Mouse (Mus musculus): Measurements from ENCODE around the gene Agpat4.

The Agpat4 gene

DNA sequence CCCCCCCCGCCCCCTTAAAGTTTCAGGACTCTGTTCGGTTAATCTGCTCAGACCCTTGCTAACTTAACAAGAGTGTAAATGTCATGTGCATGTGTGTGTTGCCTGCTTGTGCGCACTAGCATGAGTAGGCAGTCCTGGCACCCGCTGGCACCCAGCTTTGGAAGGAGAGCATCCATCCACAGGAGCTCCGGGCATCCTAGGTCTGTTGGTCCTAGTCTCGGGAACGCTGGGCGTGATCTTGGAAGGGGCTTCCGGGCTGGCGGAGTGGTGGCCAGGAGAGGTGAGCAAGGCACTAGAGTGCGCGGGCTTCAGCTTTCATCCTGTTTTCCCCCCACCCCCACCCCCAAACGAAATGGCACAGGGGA lies at the start of gene Agpat4:
Gene Agpat4 (plus strand): TSS at position 144 of the 365 bp plus-strand sequence.
- no peak for DNase-seq (ENCODE audit: low spot score in 2 of 2)

DNA sequence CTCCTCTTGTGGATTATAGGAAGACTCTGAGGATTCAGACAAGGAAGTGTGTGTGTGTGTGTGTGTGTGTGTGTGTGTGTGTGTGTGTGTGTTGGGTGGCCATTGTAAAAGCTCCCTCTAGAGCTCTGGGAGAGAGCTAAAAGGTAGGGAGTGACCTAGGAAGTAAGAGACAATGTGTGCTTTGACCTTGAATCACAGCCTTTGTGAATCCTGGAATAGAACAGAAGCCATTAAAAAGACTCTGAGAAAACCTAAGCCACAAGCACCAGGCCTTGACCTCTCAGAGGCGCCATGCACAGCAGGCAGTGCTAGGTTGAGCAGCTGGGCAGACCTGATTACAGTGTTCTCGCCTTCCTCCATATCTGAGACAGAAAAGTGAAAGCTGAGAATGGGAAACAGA lies 41.7 kb upstream of the Agpat4 start:
- no peak for DNase-seq (ENCODE audit: low spot score in 2 of 2)

DNA sequence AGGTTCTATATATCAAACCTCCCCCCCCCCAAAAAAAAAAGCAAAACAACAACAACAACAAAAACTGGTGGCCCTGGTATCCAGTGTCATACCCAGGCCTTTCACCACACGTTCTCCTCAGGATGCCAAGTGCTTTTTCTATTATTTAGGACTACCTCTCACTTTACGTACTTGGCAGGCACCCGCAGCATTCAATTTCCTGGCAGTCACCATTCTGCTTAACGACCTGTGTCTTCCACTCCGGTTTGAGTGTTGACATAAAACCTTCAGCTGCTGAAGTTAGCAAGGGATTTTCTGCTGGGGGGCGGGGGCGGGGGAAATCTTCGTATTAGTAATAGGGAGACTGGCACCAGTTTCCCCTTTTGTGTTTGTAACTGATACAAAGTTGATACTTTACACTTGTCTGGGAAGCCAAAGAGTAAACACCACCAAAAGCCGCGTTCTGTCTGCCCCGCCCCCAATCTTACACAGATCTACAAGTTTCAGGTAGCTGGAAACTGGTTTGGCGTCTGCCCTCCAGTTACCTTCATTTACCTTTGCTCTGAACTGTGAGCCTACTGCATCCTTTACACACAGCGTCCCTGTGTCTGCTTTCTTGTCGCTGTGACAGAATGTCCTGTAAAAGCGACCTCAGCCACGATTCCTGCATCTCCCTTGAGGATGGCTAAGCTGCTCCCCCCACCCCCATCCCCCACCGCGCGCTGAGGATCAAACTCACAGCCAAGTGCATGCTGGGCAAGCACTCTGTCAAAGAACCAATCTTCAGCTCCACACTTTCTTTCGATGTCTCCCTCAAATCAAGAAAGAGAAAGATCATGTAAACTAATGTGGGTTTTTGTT lies 37.6 kb upstream of the Agpat4 start:
- DNase-seq (ENCODE audit: low spot score in 2 of 2), result no peak

DNA sequence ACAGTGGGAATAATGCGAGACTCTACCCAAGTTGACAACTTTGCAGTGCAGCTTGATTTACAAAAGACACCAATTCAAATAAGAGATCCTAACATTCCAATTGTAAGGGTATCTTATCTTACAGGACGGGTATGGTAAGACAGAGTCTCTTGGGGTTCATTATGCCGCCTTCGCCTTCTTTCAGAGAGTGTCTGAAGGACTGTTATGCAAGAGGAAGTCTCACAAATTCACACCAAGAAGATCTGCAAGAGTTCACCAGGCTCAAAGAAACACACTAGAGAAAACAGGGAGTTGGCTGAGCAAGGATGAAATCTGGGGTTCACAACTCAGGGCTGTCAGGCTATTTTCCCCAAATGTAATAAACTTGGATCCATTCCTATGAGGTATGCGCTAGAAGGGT lies 36.3 kb upstream of the Agpat4 start:
- no peak for DNase-seq (ENCODE audit: low spot score in 2 of 2)

DNA sequence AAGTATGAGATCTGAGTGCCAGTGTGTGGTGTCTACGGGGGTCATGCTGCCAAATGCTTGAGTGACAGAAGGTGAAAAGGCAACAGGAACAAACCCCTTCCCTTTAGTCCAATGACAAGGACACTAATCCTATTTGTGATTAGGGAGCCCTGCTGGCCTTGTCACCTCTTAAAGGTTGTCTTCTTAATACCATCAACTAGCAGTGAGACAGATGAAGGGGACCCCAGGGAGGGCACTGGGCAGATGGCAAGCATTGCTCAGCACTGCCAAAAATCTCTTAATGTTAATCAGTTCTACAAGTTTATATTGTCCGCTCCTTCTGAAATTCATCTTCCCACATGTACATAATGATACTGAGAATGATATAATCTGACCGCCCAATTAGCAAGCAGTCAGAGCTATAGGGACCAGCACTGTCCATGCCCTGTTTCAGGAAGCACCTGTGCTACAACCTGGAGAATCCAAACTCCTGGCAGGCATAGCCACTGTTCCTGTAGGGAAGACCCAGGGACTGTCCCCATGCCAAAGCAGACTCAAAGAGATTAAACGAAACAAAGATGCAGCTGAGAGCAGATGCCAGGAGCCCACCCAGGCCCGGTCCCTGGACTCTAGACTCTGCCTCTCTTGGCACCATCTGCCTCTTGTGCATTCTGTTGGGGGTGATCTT lies 28.1 kb upstream of the Agpat4 start:
- no peak for DNase-seq (ENCODE audit: low spot score in 2 of 2)

DNA sequence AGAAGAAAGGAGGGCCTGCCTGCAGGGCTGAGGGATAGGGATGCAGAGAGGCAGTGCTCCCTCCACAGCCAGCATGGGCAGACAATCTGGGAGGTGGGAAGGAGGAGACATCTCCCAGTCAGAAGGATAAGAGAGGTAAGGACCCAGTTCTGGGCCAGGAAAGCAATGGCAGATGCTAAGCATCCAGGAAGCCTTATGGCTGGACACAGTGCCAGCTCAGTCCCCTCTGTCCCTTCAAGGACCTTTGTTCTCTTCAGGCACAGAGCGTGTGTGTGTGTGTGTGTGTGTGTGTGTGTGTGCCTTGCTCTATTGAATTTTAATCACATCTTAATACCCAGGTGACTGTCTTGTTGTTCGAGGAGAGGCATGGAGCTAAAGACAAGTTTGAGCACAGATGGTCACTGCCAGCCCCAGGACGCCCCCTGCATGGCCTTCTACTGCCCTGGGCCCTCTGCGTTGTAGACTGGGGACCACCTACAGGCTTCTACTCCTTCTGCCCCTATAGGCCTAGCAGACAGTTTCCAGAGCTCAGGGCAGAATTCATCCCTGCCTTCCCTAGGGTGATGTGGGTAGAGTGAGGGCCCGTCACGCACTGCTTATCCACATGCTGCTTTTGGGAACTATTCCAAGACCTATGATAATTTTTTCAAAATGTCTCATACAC lies 25.5 kb upstream of the Agpat4 start:
- DNase-seq (ENCODE audit: low spot score in 2 of 2), result no peak

DNA sequence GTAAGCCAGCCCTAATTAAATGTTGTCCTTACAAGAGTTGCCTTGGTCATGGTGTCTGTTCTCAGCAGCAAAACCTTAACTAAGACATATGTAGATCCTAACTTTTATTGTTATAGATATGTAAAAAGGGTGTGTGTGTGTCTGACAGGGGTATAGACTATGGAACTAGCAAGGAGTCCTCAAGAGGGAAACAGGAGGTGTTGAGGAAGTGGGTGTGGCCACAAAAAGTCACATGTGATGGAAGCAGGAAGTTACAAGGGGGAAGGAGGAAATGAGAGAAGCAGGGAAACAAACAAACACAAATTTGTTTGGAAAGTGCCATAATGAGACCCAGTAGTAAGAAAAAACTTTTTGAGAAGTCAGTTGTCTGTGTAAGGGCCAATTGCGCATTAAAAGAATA lies 24.5 kb upstream of the Agpat4 start:
- no peak for DNase-seq (ENCODE audit: low spot score in 2 of 2)

DNA sequence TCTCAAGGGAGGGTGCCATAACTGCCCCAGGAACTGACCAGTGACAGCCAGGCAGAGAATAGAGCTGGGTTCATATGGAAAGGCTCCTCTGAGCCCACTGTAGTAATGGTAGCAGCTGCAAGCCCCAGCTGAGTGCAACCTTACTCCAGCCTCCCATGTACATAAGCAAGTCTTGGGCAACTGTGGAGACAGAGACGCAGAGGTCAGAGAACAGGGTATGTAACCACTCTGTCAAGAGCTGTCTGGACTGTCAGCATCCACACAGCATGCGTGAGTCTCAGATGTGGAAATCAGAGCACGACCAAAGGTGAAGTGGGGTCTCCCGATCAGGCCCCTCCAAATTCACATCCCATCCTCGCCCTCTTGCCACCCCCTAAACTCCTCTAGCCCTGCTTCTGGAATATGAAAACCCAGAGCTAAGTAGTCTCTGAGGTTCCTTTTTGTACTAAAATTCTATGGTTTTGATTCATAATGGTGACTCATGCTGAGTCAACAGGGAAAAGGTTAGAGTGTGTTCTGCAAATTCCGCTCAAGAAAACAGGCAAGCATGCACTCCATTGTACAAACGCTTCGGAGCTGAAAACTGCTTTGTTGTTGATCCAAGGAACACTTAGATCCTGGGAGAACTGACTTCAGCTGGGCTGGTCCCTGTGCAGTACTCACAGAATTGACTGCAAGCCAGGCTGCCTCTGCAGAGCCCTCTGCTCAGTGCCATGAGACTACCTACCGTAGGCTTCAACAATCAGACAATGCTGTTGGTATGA lies 23.5 kb upstream of the Agpat4 start:
- peak in 1 of 2 experiments; percentile 8 for DNase-seq (ENCODE audit: low spot score in 2 of 2)

DNA sequence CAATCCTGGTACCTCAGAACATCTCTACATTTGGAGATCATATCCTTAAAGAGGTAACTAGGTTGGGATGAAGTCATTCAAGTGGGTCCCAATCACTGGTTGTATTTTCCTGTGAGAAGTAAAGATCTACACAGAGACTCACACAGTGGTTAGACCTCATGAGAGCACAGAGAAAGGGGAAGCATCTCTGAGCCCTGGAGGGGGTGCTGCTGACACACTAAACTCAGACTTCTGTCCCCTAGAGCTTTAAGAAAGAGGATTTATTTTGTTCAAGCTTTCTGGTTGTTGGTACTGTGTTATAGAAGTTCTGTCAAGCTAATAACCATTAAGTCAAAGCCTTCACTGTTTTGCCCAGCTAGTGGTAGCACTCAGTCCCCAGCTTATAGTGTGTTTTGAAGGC lies 19.1 kb upstream of the Agpat4 start:
- no peak for DNase-seq (ENCODE audit: low spot score in 2 of 2)

DNA sequence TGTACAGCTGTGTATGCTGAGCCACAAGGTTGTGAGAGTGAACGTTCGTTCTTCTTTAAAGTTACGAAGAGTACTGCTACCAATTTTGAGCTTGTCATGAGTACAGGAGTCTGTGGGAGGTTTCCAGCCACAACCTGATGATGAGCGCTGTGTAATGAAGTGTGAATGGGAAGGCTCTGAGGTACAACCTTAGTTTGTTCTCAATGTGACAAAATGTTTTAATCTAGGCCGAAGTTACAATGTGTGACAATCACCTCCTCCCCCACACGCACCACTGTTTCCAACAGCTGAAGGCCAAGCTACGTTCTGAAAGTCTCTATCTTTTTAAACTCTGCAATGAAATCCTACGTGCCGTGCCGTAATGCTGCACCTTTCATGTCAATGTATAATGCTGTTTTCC lies 16.2 kb upstream of the Agpat4 start:
- no peak for DNase-seq (ENCODE audit: low spot score in 2 of 2)

DNA sequence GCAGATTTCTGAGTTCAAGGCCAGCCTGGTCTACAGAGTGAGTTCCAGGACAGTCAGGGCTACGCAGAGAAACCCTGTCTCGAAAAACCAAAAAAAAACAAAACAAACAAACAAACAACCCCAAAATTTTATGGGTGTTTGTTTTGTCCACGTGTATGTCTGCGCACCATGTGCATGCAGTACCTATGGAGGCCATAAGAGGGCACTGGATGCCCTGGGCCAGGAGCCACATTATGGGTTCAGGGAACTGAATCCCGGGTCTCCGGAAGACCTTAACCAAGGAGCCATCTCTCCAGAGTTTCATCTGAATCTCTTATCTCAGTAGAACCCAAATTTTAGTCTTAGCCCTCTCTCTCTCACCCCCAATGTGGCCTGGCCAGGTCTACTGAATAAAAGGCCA lies 14.7 kb upstream of the Agpat4 start:
- no peak for DNase-seq (ENCODE audit: low spot score in 2 of 2)

DNA sequence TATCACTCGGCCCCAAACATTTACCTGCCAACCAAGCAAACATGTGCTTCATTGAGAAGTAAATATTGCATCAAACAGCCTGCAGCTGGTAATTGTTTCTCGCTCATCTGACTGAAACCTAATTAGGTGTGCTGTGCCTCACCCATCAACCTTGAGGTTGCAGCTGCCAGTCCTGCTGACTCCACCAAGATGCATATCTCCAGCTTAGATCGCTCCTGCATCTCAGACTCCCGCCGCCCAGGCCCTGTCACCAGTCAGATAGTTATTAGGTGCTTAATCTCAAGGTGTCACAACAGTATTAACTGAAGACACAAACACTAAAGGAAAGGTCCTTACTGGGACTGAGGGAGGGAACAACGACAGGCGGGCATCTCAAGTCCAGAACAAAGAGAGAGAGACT lies 14.3 kb upstream of the Agpat4 start:
- no peak for DNase-seq (ENCODE audit: low spot score in 2 of 2)

DNA sequence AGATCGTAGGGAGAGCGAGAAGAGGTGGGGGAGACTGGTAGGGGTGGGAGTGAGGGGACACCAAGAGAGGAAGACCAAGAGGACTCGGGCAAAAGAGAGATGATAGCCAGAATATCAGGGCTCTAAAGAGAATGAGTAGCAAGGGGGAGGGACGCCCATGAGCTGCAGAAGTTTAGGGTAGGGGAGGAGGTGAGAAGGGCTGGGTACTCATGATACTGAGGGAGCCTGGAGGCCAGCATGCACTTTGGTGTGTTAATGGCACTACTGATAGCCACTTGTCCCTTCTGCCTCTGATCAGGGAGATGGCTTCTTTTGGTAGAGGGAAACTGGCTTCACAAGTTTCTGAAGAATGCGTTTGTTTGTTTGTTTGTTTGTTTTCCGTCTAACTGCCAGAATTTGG lies 13.8 kb upstream of the Agpat4 start:
- DNase-seq (ENCODE audit: low spot score in 2 of 2), result no peak

DNA sequence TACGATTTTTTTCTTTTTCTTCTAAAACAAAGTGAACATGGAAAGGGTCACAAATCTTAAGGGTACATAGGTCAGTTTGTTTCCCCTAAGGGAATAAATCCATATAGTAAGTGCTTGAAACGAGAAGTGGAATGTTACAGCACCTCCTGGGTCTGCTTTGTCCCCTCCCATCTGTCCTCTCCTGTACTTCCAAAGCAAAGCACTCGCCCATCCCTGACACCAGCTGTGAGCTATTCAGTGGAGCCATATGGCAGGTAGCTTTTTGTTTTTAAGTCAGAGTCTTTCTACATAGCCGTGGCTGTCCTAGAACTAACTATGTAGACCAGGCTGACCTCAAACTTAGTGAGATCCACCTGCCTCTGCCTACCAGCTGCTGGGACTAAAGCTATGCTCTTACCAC lies 12.2 kb upstream of the Agpat4 start:
- DNase-seq (ENCODE audit: low spot score in 2 of 2), result no peak

DNA sequence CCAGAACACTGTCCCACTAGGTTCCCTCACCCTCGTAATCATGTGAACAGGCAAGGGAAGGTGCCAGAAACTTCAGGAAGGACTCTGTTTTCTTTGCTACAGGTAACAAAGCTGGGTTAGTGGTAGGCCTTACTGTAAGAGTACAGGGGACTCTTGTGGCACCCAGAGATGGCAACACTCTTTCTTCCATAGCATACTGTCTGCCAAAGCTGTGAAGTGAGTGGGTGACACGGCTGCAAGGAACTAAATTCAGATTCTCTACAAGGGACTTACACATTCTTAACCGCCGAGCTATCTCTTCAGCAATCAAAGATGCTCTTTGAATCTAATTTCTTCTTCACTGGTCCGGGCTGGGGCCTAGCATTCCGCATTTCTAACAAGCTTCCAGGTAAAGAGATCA lies 4.9 kb upstream of the Agpat4 start:
- no peak for DNase-seq (ENCODE audit: low spot score in 2 of 2)

DNA sequence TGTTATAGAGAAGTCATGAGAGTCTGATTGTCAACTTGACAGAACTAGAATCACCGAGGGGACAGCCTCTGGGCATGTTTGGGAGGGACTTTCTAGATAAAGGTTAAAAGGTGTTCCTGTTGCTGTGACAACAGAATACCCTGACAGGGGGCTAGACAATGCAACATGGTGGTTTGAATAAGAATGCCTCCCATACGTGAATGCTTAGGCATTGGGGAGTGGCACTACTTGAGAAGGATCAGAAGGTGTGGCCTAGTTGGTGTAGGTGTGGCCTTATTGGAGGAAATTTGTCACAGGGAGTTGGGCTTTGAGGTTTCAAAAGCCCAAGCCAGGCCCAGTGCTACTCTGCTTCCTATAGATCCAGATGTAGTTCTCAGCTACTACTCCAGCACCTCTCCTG lies 3.4 kb upstream of the Agpat4 start:
- DNase-seq (ENCODE audit: low spot score in 2 of 2), result no peak

DNA sequence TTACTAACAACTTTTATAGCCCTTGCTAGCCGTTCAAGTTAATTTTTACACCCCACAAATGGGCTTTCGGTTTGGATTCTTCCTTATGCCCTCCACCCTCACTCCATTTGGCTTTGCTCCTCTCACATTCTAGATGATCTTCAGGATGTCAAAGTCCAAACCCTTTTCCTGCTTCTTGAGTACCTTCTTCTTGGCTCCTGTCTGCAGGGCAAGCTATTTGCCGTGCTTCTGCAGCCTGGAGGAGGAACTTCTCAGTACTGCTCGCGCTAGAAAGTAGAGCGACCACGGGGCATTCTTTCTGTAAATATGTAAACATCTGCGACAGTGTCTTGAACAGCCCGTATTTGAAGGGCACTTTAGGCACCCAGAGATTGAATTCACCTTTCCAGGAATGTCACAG lies 373 bp upstream of the Agpat4 start:
- DNase-seq (ENCODE audit: low spot score in 2 of 2), result peak in 1 of 2 experiments; percentile 4

DNA sequence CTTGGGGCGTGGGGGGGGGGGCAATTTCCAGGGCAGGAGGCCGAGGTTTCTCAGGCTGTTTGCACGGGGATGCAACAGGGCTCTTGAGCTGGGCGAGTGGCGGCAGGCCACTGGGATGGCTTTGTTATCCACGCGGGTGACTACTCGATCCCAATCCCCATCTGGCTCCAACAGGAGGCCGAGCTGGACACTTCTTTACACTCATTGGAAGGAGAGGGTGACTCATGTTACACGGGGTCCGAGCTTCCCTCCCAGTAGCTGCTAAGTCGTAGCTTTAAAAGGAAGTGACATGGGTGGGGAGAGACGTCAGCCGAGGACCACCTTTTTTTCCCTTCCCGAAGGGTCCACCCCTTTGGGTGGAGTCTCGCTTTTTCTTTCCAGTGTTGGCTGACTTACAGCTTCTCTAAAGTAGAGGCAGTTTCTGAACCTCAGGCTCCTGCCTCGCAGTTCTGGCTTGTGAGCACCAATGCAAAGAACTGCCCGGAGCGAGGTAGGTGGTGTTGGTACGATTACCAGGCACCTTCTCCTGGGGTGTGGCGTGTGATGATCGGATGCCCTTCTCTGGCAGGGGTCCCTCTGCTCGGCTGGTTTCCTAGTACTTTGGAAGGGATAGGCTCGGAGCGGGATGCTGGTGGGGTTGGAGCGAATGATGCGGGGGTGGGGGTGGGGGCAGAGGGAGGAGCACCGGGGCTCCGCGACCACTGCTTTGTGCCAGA lies 580 bp downstream of the Agpat4 start:
- peak; percentile 91 to 93 for DNase-seq (ENCODE audit: low spot score in 2 of 2)

DNA sequence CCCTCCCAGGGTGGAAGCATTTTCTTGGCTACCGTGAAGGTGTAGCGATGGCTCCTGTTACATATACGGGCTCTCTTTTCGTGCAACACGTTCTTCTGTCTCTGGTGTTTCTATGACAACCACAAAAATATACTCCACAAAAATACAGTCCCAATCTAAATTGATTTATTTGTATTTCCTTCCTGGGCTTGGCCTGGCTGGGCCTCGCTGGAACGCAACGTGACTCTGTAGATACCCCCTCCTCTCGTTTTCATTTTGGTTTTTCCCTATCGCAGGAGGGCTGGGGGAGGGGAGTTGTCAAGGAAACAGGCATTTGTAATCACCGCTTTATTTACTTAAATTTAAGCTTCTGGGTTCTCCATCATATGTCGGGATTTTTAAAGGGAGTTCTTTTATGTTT lies 1.2 kb downstream of the Agpat4 start:
- DNase-seq (ENCODE audit: low spot score in 2 of 2), result peak; percentile 10 to 22

DNA sequence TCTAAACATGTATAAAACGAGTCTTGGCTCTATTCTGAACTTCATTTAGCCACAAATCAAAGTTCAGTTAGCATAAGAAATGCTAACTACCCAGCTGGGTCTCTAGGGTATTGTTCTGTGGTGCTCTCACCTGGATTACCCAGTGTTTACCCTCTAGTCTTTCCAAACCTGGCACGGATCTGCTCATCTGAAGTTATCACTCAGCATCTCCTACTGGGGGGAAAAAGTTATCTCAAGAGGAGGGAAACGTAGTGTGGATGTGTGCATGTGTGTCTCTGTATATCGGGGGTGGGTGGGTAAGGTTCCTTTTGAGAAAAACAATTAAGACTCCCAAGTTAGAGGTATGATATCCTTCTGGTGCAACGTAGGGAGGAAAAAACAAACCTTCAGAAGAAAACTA lies 1.8 kb downstream of the Agpat4 start:
- no peak for DNase-seq (ENCODE audit: low spot score in 2 of 2)

DNA sequence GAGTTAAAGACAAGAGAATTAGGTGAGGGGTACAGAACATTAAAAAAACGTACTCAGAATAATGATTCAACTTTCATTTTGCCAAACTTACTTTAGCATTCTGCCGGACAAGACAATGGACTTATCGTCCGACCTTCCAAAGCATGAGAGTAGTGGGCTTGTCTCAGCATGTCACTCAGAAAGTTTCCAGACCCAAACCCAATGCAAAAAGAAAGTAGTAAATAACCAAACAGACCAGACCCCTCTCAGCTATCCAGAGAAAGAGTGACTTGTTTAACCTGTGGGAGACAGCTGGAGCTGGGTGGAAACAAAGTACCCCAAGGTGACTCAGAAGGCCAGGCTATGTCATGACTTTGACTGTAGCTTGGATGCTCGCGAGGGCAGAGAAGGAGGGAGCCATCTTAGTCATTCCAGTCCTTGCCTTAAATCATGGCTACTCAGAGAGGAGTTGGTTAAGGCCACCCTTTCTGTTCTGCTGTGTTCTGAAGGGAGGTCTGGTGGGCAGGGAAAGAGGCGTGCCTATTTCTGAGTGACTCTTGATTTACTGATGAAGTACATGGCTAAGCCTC lies 2.8 kb downstream of the Agpat4 start:
- DNase-seq (ENCODE audit: low spot score in 2 of 2), result no peak
